Mouse (Mus musculus) midbrain, embryonic 16.5 days (tissue): ENCODE measurements around the gene Axl. TPM values are rescaled to one million over a fixed set of nuclear protein-coding genes. Genes with fewer than 3 reads are reported as not detected.
A peak's percentile ranks its signal among the peaks of the same experiment; 100 is the strongest.

Source experiments
- ATAC-seq: fragments of 200-750 bp; cut with Nextera tagmentation; 2 replicates; pipeline ENCODE4 v1.8.0; 2017; ENCODE audit warnings: moderate TSS enrichment
- H3K27ac ChIP-seq: fragments of 300-500 bp; sonication (generic); 2 replicates; pipeline ENCODE4 v1.5.1; 2014; ENCODE audit warnings: mild to moderate bottlenecking, low read length, mixed read lengths
- H3K27me3 ChIP-seq: fragments of 300-500 bp; sonication (generic); 2 replicates; pipeline ENCODE4 v1.6.1; 2014; ENCODE audit warnings: low read depth, low read length, mixed read lengths; ENCODE audit not compliant: control insufficient read depth, insufficient read depth
- H3K36me3 ChIP-seq: fragments of 300-500 bp; sonication (generic); 2 replicates; pipeline ENCODE4 v1.6.1; 2014; ENCODE audit warnings: mild to moderate bottlenecking, low read length, moderate library complexity, mixed read lengths; ENCODE audit not compliant: control insufficient read depth, insufficient read depth
- H3K4me1 ChIP-seq: fragments of 300-500 bp; sonication (generic); 2 replicates; pipeline ENCODE4 v1.6.1; 2014; ENCODE audit warnings: mild to moderate bottlenecking, low read length, mixed read lengths; ENCODE audit not compliant: control insufficient read depth, insufficient read depth
- H3K4me2 ChIP-seq: fragments of 300-500 bp; sonication (generic); 2 replicates; pipeline ENCODE4 v1.6.1; 2014; ENCODE audit warnings: mild to moderate bottlenecking, low read length, mixed read lengths
- H3K4me3 ChIP-seq: fragments of 300-500 bp; sonication (generic); 2 replicates; pipeline ENCODE4 v1.5.1; 2014; ENCODE audit warnings: low read depth, mild to moderate bottlenecking, low read length, moderate library complexity, mixed read lengths
- H3K9ac ChIP-seq: fragments of 300-500 bp; sonication (generic); 2 replicates; pipeline ENCODE4 v1.6.1; 2014; ENCODE audit warnings: low read depth, low read length, mixed read lengths
- H3K9me3 ChIP-seq: fragments of 300-500 bp; sonication (generic); replicated peaks from 2 replicates; pipeline ENCODE4 v1.6.1; 2014; ENCODE audit warnings: mild to moderate bottlenecking, low read length, mixed read lengths; ENCODE audit not compliant: control insufficient read depth, poor library complexity, severe bottlenecking
- WGBS: fragments of 180-500 bp; shearing (Covaris S2); extraction: QIAGEN DNeasy Blood & Tissue Kit; methylation state at CpG from one replicate; pipeline ENCODE4 v1.1.7; 2014; 5-methylcytosine and 5-hydroxymethylcytosine counted together
- polyA plus RNA-seq: library from polyadenylated mRNA; unstranded; fragments of >200 nt; fragmentation: Nextera tagmentation; extraction: Ambion mirVana; gene quantifications from 2 replicates; pipeline ENCODE4 v1.2.1, GENCODE M21; 2015

Gene Axl
- polyA plus RNA-seq, 1 experiment from 2014 or later = 14.9 TPM

GRCm38 (mm10) chr7:25815571-25815970, 27.1 kb upstream of the Axl start:
- ATAC-seq = no peak
- H3K4me1 ChIP-seq = peaks cover 6% of the 10 kb centered on the region
- 26% methylated on average over 7 of the region's 7 CpGs for WGBS
- H3K4me3 ChIP-seq = peak overlapping the region; percentile 59
- H3K27ac ChIP-seq = no peak overlapping the region
- peak overlapping the region; percentile 93 for H3K4me2 ChIP-seq
- H3K27me3 ChIP-seq = peaks cover 5% of the 10 kb centered on the region
- H3K9ac ChIP-seq = no peak overlapping the region
- no peaks in the 10 kb centered on the region for H3K36me3 ChIP-seq
- H3K9me3 ChIP-seq = no peaks in the 10 kb centered on the region

- no peaks in the 10 kb centered on the region for H3K36me3 ChIP-seq
- no peak overlapping the region for H3K9ac ChIP-seq
- peaks cover 5% of the 10 kb centered on the region for H3K27me3 ChIP-seq
- WGBS = 82% methylated on average over 9 of the region's 9 CpGs
- no peak overlapping the region for H3K4me3 ChIP-seq
- H3K27ac ChIP-seq = no peak overlapping the region
- ATAC-seq = no peak
- no peak overlapping the region for H3K4me2 ChIP-seq
- H3K9me3 ChIP-seq = no peaks in the 10 kb centered on the region
- peaks cover 6% of the 10 kb centered on the region for H3K4me1 ChIP-seq
Measured at GRCm38 (mm10) chr7:25814711-25815110, 26.2 kb upstream of the Axl start.

GRCm38 (mm10) chr7:25812195-25812594, 23.7 kb upstream of the Axl start:
- no peaks in the 10 kb centered on the region for H3K36me3 ChIP-seq

GRCm38 (mm10) chr7:25811716-25812115, 23.2 kb upstream of the Axl start:
- peaks cover 6% of the 10 kb centered on the region for H3K4me1 ChIP-seq
- 77% methylated on average over 2 of the region's 2 CpGs for WGBS

More at GRCm38 (mm10) chr7:25812195-25812594, 23.7 kb upstream of the Axl start:
- Histone ChIP-seq H3K4me1 (peaks cover 6% of the 10 kb centered on the region), H3K9me3 (no peaks in the 10 kb centered on the region), H3K4me3 (no peak overlapping the region), H3K27ac (no peak overlapping the region), H3K9ac (no peak overlapping the region), H3K4me2 (no peak overlapping the region), H3K27me3 (peaks cover 5% of the 10 kb centered on the region)
- no peak for ATAC-seq
- 55% methylated on average over 1 of the region's 1 CpGs for WGBS

DNA sequence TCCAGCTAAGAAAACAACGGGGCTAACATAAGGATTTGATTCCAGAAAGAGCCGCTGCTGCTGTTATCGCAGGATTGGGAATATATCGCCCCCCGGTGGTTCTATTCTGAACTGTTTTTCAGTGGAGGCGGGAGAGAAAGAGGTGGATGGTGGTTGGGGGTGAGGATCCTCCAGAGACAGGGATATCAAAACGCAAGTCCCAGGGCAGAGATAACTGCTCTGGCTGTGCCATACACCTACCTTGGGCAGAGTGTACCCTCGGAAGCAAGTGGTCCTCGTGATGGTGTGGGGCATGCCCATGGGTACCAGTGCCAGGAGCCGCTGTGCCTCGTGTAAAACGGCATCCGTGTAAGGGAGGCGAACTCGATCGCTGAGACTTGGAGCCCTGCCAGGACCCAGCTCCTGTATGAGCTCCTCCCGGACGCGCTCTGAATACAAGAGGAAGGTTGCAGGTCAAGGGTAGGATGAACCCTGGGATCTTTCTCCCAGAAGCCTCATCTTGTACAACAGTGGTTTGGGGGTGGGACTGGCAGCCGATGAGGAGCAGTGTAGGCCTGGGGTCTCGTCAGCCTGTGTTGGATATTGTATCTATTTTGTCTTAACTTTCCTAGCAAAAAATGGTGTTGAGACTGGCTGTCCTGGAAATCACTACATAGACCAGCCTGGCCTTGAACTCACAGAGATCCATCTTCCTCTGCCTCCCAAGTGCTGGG, 17.3 kb upstream of the Axl start:
- Histone ChIP-seq H3K4me3 (peak overlapping the region; percentile 28), H3K4me1 (no peaks in the 10 kb centered on the region), H3K27ac (no peak overlapping the region), H3K27me3 (no peaks in the 10 kb centered on the region), H3K4me2 (peak overlapping the region; percentile 49), H3K36me3 (no peaks in the 10 kb centered on the region), H3K9ac (peak overlapping the region; percentile 52; the same call in 1 of the 2 replicates), H3K9me3 (no peaks in the 10 kb centered on the region)
- WGBS = 20% methylated on average over 21 of the region's 21 CpGs
- ATAC-seq = peak; percentile 69

More at GRCm38 (mm10) chr7:25811716-25812115, 23.2 kb upstream of the Axl start:
- Histone ChIP-seq H3K4me3 (no peak overlapping the region), H3K9ac (no peak overlapping the region), H3K4me2 (no peak overlapping the region), H3K9me3 (no peaks in the 10 kb centered on the region), H3K27ac (no peak overlapping the region), H3K36me3 (no peaks in the 10 kb centered on the region), H3K27me3 (peaks cover 5% of the 10 kb centered on the region)
- ATAC-seq = no peak

DNA sequence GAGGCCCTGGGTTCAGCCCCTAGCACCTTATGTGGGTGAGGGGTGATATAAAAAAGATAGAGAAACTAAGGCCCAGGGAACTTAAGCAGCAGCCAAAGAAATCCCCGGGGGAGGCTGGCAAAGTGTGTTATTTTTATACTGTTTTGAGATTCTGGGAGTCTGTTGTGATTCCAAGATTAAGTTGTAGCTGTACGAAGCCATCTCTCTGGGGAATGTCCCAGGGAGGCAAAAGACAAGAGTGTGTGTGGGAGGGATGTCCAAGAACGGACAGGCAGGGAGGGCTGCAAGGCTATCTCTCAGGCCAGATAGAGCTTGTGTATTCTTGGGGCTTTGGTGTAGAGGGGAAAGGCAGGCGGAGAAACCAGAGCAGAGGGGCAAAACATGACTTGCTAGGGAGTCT, 16.3 kb upstream of the Axl start:
- Histone ChIP-seq H3K36me3 (no peaks in the 10 kb centered on the region), H3K4me2 (no peak overlapping the region), H3K9me3 (no peaks in the 10 kb centered on the region), H3K9ac (no peak overlapping the region), H3K27me3 (no peaks in the 10 kb centered on the region), H3K27ac (no peak overlapping the region), H3K4me3 (no peak overlapping the region), H3K4me1 (no peaks in the 10 kb centered on the region)
- WGBS = 75% methylated on average over 4 of the region's 4 CpGs
- no peak for ATAC-seq

- H3K4me2 ChIP-seq = no peak overlapping the region
- H3K4me3 ChIP-seq = no peak overlapping the region
- 86% methylated on average over 13 of the region's 13 CpGs for WGBS
- H3K27me3 ChIP-seq = no peaks in the 10 kb centered on the region
- ATAC-seq = no peak
- H3K27ac ChIP-seq = no peak overlapping the region
- no peaks in the 10 kb centered on the region for H3K4me1 ChIP-seq
- no peaks in the 10 kb centered on the region for H3K36me3 ChIP-seq
- no peak overlapping the region for H3K9ac ChIP-seq
- H3K9me3 ChIP-seq = no peaks in the 10 kb centered on the region
Measured at GRCm38 (mm10) chr7:25803460-25803859, 15.0 kb upstream of the Axl start.

DNA sequence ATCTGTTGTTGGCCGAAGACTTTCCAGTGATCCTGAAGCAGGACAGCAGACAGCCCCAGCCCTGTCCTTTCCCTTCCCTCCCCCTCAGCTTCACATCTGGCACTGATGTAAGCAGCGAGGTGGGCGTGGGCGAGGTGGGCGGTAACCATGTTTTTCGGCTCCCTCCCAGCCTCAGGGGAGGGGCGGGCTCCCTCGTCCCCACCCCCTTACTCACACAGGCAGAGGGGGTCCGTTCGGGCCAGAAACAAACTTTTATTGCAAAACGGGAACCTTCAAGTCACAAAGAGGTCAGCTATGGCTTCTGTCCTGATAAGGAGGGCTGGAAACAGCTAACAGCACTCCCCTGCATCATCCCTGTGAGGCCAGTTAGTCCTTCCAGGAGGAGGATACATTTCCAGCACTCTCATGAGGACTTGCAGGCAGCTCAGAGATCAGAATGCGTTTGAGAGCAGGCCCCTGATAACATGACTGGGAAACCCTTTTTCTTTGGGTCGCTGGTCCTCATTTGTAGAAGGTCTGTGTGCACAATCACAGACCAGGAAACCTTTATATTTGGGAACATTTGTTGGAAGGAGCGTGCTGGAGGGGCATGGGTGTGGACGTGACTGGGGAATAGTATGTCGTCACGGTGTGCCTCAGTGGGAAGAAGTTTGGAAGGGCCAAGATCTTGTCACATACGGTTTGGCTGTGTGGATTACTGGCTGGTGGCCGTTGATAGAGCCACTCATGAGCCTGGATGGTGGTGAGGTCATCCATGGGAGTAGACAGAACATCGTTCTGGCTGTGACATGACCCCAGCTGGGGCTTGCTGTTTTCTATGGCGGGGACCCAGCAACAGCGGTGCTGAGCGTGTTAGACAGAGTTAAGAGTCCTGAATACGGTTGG, 14.0 kb upstream of the Axl start:
- WGBS = 36% methylated on average over 24 of the region's 24 CpGs
- Histone ChIP-seq H3K4me2 (no peak overlapping the region), H3K4me1 (no peaks in the 10 kb centered on the region), H3K36me3 (no peaks in the 10 kb centered on the region), H3K27ac (no peak overlapping the region), H3K9me3 (no peaks in the 10 kb centered on the region), H3K9ac (no peak overlapping the region), H3K27me3 (no peaks in the 10 kb centered on the region), H3K4me3 (no peak overlapping the region)
- ATAC-seq = no peak

DNA sequence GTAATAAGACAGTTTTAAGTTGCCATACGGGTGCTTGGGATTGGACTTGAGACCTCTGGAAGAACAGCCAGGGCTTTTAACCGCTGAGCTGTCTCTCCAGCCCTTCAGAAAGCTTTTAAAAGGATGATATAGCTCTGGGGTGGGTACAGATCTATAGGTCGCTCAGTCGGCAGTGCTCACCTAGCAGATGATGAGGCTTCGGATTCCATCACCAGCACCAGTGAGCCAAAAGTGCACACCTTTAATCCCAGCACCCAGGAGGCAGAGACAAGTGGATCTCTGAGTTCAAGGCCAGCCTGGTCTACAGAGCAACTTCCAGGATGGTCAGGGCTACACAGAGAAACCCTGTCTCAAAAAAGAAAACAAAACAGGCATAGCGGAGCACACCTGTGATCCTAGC, 12.5 kb upstream of the Axl start:
- WGBS = 94% methylated on average over 6 of the region's 6 CpGs
- no peak for ATAC-seq
- Histone ChIP-seq H3K9ac (no peak overlapping the region), H3K27ac (no peak overlapping the region), H3K9me3 (no peaks in the 10 kb centered on the region), H3K36me3 (no peaks in the 10 kb centered on the region), H3K4me1 (no peaks in the 10 kb centered on the region), H3K27me3 (no peaks in the 10 kb centered on the region), H3K4me2 (no peak overlapping the region), H3K4me3 (no peak overlapping the region)
